Mouse (Mus musculus): ENCODE results near the gene Pga5.
A peak's percentile ranks its signal among the peaks of the same experiment; 100 is the strongest.

Gene Pga5

GRCm38 (mm10) chr19:10677915-10678771, at the start of gene Pga5:
Pga5 (minus strand) TSS chr19:10678071.
- peak; percentile 84 for DNase-seq (ENCODE audit: low spot score)

DNA sequence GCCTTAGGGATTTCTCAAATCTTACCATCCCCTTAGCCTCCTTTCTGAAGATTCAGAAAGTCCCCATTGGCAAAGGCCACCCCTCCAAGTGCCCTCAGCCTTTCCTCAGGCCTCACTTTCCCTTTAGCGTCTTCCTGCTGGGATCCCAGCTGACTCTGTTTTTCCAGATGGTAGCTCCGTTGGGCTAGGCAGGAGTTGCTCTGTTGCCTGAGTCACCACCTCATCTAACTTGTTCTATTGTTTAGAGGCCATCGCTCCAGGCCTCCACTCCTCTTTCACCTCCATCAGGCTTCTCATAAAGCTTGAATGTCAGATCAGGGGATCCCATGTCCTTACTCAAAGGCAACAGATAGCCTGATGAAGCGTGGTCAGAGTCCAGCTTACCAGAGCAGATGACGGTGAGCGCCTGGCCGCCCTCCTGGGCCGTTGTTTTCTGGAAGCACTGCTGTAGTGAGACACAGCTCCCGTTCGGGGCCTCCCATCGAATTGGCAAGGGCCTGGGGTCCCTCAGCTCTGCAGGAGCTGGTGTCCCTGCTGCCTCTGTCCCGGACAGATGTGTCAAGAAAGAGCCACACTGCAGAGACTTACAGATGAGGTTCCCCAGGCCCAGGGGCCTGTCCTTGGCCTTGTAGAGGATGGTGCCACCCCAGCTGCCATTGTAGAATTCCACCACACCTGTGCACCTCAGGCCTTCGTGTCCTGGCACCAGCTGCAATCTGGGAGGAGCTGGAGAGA, 46.9 kb upstream of the Pga5 start:
- no peak for DNase-seq (ENCODE audit: low spot score)

DNA sequence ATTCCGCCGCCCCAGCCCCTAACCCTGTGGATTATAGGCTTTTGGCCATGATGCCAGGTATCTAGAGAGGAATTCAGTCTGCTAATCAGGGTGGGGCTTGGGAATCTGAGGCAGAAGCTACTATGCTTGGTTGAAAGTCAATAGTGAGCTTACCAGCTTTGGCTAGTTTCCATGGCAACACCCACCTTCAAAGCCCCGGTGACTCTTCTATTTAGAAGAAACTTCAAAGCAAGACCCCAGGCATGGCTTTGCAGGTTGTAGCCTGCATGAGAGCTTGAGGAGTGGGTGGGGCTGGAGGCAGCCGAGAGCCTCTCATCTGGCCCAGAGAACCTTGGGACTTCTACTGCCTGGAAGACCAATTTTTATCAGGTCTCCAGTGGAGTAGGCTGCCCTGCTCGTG, 45.8 kb upstream of the Pga5 start:
- no peak for DNase-seq (ENCODE audit: low spot score)

- DNase-seq (ENCODE audit: low spot score), result no peak
These were observed 45.2 kb upstream of the Pga5 start for GRCm38 (mm10) chr19:10723084-10723483.

DNA sequence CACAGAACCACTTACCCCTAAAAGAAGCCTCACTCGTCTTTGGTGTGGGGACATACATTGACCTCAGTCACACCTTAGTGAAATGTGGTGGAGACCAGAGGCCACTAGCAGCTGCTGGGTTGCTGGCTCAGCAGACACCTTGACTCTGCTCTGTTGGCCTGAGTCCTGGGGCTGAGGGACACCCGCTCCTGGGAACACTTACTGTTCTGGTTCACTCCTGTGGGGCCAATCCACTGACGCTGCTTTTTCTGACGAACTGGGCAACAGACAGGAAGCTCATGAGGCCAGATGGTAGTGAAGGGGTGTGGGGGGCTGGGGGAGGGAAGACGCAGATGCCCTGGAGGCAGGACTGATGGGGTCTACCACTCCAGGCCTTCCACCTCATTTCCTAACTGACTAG, 43.2 kb upstream of the Pga5 start:
- DNase-seq (ENCODE audit: low spot score), result no peak

DNA sequence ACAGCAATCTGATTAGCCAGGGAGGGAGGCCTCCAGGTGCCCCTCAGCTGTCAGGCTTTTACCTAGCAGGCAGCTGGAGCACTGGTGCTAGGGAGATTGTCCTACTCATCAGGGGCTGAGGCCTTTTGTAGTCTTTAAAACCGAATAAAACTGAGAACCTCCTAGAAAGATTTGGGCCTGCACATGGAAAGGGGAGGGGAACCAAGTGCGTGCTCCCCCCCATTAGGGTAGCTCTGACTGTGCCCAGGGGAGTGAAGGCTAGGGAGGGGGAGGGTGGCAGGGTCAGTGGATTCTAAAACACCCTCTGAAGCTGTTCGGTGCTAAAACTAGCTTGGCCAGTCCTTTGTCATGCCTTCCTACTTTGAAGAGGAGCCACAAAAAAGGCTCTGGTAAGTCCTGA, 42.7 kb upstream of the Pga5 start:
- DNase-seq (ENCODE audit: low spot score), result no peak

GRCm38 (mm10) chr19:10719751-10720150, 41.9 kb upstream of the Pga5 start:
- no peak for DNase-seq (ENCODE audit: low spot score)

DNA sequence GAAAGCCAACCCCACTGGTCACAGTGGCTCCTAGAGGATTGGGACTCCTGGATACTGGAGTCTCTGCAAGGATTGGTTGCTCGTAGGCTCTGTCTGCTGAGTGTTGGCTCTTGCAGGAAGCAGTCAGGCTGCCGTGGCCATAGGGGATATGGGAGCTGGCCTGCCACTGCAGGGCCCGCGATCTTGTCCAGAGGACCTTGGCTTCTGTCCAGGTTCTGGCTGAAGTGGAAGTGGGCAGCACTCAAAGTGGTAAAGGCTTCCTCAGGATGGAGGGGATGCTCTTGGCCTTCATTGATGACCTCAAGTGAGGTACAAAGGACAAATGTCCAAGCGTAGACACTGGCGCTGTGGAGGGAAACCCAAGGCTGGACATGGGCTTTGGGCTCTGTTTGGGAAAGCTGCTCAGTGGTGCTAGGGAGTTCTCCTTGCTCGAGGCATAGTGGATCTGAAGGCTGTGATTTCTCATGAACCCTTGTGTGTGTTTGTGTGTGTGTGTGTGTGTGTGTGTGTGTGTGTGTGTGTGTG, 40.4 kb upstream of the Pga5 start:
- no peak for DNase-seq (ENCODE audit: low spot score)

GRCm38 (mm10) chr19:10715476-10715875, 37.6 kb upstream of the Pga5 start:
- peak; percentile 44 for DNase-seq (ENCODE audit: low spot score)

DNA sequence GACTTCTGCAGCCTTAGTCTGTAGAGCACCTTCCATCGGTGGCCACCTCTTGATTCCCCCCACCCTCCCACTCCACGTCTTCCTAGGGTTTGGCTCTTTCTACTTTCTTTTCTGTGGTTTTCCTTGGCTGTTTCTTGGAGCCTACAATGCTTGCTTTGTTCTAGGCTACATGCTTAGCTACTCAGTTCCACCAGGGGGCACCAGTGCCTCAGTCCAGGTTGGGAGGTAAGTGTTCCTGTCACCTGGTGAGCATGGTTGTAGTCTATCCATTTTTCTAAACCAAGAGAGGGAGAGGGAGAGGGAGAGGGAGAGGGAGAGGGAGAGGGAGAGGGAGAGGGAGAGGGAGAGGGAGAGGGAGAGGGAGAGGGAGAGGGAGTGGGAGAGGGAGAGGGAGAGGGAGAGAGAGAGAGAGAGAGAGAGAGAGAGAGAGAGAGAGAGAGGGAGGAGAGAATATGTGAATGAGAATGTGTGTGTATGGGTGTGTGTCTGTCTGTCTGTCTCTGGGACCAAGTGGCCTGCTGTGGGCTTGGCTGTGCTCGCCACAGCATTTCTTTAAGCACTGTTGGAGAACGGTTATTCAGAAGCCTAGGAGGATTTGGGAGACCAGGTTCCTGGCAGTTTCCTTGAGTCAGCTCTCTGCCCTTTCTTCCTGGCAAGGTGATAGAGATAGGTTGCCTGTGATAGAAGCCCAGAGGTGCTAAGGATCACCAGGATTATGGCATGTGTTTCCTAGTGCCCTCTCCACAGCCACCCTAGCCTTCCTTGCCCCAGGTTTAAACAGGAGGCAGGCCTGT, 37.0 kb upstream of the Pga5 start:
- peak; percentile 72 for DNase-seq (ENCODE audit: low spot score)

GRCm38 (mm10) chr19:10714168-10714567, 36.3 kb upstream of the Pga5 start:
- no peak for DNase-seq (ENCODE audit: low spot score)

GRCm38 (mm10) chr19:10713551-10713950, 35.7 kb upstream of the Pga5 start:
- no peak for DNase-seq (ENCODE audit: low spot score)

DNA sequence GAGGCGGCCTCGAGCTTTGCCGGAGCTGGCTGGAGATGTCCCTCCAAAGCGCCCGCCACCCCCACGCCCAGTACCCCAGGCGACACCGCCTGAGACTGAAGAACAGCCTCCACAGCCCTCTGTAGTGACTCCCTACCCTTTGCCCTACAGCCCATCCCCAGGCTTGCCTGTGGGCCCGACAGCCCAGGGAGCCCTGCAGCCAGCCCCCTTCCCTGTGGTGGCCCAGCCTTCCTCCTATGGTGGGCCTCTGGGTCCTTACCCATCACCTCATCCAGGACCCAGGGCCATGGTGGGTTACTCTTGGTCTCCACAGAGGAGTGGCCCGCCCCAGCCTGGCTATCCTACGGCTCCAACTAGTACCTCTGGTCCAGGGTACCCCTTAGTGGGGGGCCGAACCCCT, 34.8 kb upstream of the Pga5 start:
- no peak for DNase-seq (ENCODE audit: low spot score)

DNA sequence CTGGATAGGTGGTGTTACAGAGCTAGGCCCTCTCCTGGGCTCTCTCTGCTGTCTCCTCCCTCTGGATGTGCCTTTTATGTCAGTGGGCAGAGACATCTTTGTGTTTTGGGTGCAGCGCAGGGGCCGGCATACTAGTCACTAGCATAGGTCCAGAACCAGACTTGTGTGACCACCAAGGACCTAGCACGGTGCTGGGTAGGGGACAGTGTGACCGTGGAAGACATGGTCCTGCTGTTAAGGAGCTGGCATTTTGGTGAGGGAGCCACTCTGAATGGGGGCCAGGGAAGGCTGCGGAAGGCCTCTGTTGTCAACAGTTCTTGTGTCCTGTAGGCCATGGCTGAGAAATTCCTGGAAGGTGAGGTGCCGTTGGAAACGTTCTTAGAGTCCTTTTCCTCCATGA, 34.3 kb upstream of the Pga5 start:
- no peak for DNase-seq (ENCODE audit: low spot score)

DNA sequence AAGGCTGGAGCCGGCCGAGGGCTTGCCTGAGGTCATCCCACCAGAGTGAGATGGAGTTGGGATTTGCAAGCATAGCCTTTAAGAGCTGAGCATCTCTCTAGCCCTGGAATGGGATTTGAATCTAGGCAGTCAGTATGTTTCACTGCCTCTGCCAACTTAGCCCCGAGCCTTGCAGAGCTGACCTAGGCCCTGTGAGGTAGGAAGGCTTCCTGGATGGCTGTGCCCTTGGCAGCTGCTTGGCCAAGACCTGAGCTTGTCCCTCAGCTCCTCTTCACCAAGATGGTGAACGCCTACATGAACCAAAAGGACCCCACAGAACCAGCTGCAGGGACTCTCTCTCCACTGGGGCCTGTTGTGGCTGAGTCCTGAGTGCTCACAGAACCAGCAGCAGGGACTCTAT, 32.9 kb upstream of the Pga5 start:
- no peak for DNase-seq (ENCODE audit: low spot score)

- peak; percentile 43 for DNase-seq (ENCODE audit: low spot score)
These were observed 32.2 kb upstream of the Pga5 start for GRCm38 (mm10) chr19:10710088-10710511.

- peak; percentile 88 for DNase-seq (ENCODE audit: low spot score)
These were observed 31.7 kb upstream of the Pga5 start for GRCm38 (mm10) chr19:10709360-10710087.

DNA sequence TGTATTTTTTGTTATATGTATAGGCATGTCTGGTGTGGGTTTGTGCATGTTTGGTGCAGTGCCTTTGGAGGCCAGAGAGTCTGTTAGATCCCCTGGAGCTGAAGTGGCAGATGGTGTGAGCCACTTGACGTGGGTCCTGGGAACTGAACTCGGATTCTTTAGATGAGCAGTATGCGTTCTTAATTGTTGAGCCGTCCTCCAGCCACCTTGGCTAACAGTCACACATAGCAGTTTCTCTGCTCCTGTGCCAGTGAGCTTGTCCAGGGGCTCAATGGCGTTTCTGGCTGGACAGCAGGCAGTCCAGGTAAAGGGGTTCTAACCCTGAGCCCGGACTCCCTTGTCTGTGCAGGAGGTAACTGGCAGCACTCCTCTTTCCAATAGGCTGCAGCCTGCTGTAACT, 31.0 kb upstream of the Pga5 start:
- DNase-seq (ENCODE audit: low spot score), result no peak

GRCm38 (mm10) chr19:10707881-10708280, 30.0 kb upstream of the Pga5 start:
- no peak for DNase-seq (ENCODE audit: low spot score)

GRCm38 (mm10) chr19:10707087-10707875, 29.4 kb upstream of the Pga5 start:
- no peak for DNase-seq (ENCODE audit: low spot score)

GRCm38 (mm10) chr19:10703470-10703869, 25.6 kb upstream of the Pga5 start:
- DNase-seq (ENCODE audit: low spot score), result no peak
